Mouse (Mus musculus): ENCODE measurements around the gene Lingo1. TPM values are rescaled to one million over a fixed set of nuclear protein-coding genes. Genes with fewer than 3 reads are reported as not detected.

The Lingo1 gene
- polyA plus RNA-seq, 1 experiment from 2014 or later: 4.9 TPM

DNA sequence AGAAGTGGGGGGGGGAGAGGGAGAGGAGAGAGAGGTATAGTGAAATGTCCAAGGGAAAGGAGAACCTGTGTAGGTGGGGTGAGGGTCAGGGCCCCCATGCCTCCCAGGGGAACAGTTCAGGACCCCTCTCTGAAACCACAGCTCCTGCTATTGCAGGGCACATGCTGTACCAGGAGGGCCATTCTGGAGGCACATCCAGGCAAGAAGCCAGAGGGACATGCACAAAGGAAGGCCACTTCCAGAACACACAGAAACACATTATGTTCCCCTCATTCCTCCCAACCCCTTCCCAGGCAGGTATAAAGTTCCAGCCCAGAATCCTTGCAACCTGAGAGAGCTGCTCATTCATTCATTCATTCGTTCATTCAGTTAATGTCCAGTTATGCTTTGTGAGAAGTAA is 105.6 kb downstream of the Lingo1 start:
- H3K9me3 ChIP-seq: no peaks in the 10 kb centered on the region
- H3K9ac ChIP-seq: no peak overlapping the region
- H3K4me3 ChIP-seq: no peak overlapping the region
- WGBS: 72% methylated on average over 1 of the region's 1 CpGs
- H3K36me3 ChIP-seq: no peaks in the 10 kb centered on the region
- peaks cover 39% of the 10 kb centered on the region for H3K4me1 ChIP-seq
- no peaks in the 10 kb centered on the region for H3K27me3 ChIP-seq
- H3K27ac ChIP-seq: no peak overlapping the region
- no peak for ATAC-seq (ENCODE audit: insufficient number of reproducible peaks, insufficient read depth, low FRiP score, low TSS enrichment, low read depth)
- no peak overlapping the region for H3K4me2 ChIP-seq

DNA sequence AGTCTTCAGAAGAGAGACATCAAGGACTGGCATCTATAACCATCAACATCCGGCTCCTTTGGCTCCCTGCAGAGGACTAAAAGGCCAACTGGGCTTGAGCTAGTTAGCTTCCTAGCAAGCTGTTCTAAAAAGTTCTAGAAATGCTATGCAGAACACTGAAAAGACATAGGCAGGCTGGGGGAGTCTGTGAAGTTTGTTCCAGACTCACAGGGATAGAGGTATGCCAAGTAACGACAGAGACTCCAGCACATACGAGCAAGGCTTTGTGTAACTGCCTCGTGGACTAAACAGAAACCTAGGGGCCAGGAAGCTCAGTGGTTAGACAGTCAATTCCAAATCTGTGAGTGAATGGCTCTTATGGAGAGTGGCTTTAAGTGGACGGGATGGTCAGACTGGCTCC is 108.8 kb downstream of the Lingo1 start:
- Histone ChIP-seq H3K9ac (no peak overlapping the region), H3K9me3 (no peaks in the 10 kb centered on the region), H3K36me3 (no peaks in the 10 kb centered on the region), H3K4me1 (peaks cover 43% of the 10 kb centered on the region), H3K27ac (peak overlapping the region; percentile 83), H3K27me3 (no peaks in the 10 kb centered on the region), H3K4me3 (no peak overlapping the region), H3K4me2 (no peak overlapping the region)
- WGBS: 64% methylated on average over 5 of the region's 5 CpGs
- no peak for ATAC-seq (ENCODE audit: insufficient number of reproducible peaks, insufficient read depth, low FRiP score, low TSS enrichment, low read depth)

DNA sequence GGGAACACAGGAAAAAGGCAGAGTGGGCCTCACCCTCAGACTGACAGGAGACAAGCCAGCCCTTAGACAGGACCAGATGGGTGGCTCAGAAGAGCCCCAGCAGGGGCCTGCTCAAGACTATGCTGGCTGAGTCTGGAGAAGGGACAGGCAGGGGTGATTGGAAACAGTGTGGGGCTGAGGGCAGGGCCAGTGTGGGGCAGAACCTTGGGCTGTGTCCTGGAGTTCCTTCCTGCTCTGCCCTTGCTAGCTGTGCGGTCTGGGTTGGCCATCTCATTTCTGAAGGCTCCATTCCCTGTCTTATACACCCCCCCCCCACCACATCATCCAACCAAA is 109.2 kb downstream of the Lingo1 start:
- Histone ChIP-seq H3K4me2 (peak overlapping the region; percentile 21; the same call in 1 of the 2 replicates), H3K36me3 (no peaks in the 10 kb centered on the region), H3K9me3 (no peaks in the 10 kb centered on the region), H3K4me3 (no peak overlapping the region), H3K27me3 (no peaks in the 10 kb centered on the region), H3K9ac (no peak overlapping the region), H3K27ac (peak overlapping the region; percentile 83), H3K4me1 (peaks cover 43% of the 10 kb centered on the region)
- WGBS: 53% methylated on average over 1 of the region's 1 CpGs
- 0 out of 2 replicates have a peak, but pooled peaks have one; percentile 48 for ATAC-seq (ENCODE audit: insufficient number of reproducible peaks, insufficient read depth, low FRiP score, low TSS enrichment, low read depth)

DNA sequence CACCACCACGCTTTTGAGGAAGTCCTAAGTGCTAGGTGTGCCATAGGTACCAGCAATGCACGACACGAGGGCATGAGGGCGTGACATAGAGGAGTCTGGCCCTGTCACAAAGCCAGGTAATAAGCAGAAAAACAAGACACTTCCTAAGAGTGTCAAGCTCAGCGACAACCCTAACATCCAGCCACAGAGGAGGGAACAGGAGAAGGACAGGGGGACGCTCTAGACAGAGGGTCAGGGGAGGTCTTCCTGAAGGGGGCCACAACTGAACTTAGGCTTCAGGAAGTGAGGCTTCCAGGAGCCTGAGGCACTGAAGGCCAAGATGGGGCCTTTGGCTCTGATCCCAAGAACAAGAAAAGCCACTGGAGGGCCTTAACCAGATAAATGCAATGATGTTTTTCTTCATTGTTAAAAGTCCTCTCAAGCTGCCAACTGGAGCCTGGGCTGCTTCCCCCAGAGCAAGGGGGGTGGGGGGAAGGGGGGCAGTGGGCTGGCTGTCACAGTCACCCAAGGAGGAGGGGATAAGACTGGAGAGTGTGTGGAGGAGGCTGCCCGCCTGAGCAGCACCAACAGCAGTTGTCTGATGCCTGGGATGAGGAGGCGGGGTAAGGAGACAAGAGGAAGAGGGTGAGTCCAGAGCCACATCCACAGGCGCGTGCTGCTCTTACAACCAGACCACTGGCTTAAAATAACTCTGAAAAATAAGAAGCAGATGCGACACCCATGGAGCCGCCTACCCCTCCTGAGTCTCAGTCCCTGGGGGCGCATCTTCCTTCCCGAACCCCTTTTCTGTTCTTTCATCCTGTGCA is 109.7 kb downstream of the Lingo1 start:
- peak overlapping the region; percentile 21; the same call in 1 of the 2 replicates for H3K4me2 ChIP-seq
- 29% methylated on average over 14 of the region's 14 CpGs for WGBS
- H3K9ac ChIP-seq: no peak overlapping the region
- H3K36me3 ChIP-seq: no peaks in the 10 kb centered on the region
- no peak overlapping the region for H3K4me3 ChIP-seq
- peak overlapping the region; percentile 83 for H3K27ac ChIP-seq
- no peaks in the 10 kb centered on the region for H3K9me3 ChIP-seq
- no peaks in the 10 kb centered on the region for H3K27me3 ChIP-seq
- H3K4me1 ChIP-seq: peaks cover 43% of the 10 kb centered on the region
- peak; percentile 80 for ATAC-seq (ENCODE audit: insufficient number of reproducible peaks, insufficient read depth, low FRiP score, low TSS enrichment, low read depth)

DNA sequence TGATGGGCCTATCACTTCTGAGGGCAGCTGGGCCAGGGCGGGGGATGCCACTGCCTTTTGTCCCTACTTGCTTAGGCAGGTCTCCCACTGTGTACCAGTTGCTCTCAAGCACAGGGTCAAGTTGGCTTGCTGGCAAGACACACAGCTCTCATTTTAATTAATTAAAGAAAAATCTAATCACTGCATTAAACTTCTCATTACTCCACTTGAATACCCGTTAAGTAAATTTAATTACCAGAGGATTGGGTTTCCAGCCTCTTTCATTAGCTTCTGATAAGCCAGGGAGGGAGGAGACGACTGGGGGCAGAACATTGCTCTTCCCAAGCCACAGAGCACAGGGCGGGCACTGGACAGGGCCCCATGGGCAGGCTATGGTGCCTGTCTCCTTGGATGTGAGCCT is 113.4 kb downstream of the Lingo1 start:
- 41% methylated on average over 4 of the region's 4 CpGs for WGBS
- H3K4me1 ChIP-seq: peaks cover 23% of the 10 kb centered on the region
- no peaks in the 10 kb centered on the region for H3K27me3 ChIP-seq
- no peak for ATAC-seq (ENCODE audit: insufficient number of reproducible peaks, insufficient read depth, low FRiP score, low TSS enrichment, low read depth)
- H3K4me3 ChIP-seq: no peak overlapping the region
- H3K36me3 ChIP-seq: no peaks in the 10 kb centered on the region
- H3K9me3 ChIP-seq: no peaks in the 10 kb centered on the region
- no peak overlapping the region for H3K9ac ChIP-seq
- H3K27ac ChIP-seq: no peak overlapping the region
- no peak overlapping the region for H3K4me2 ChIP-seq

DNA sequence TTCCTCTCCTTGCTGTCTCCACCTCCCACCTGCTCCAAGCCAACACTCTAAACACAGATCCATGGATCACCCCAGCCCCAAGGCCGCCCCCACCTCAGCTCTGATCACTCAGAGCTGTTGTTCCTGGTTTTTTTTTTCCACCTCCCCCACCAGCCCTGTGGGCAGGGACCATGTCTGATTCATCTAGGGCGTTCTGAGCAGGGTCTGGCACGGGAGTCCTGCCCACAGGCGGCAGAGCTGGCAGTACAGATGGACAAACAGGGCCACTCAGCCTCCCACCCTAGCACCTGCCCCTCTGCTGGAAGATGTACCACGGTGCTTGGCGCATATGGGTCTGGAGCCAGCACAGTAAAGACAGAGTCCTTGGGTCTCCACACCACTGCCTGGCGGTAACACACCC is 114.3 kb downstream of the Lingo1 start:
- no peaks in the 10 kb centered on the region for H3K36me3 ChIP-seq
- no peak overlapping the region for H3K4me3 ChIP-seq
- WGBS: 82% methylated on average over 7 of the region's 7 CpGs

DNA sequence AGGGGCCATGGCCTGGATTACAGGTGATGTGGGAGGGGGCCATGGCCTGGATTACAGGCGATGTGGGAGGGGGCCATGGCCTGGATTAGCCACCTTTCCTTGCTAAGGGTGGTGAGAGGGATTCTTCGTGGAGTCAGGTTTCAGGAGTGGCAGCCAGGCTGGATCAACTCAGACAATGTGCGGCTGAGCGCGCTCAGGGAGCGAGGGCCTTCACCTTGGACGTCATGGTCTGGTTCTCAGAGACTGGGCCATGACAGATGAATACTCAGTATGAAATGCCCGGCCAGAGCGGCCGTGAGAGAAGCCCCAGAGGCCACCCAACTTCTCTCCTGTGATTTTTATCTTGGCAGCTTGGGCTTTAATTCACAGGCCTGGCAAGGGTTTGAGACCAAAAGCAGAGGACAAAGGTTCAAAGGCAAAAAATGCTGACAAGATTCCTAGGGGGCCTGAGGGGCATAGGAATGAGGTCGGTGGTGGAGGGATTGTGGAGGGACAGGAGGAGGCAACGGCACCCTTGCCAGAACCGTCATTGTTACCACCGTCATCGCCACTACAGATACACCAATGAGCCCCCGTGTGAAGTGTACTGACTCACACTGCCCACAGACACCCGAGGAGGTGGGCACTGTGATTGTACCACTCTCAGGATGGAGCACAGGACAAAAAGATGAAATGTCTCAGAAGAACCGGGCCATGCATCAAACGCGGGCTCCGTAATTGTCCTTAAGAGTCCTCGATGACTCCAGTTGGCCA is 117.2 kb downstream of the Lingo1 start:
- ATAC-seq (ENCODE audit: insufficient number of reproducible peaks, insufficient read depth, low FRiP score, low TSS enrichment, low read depth): no peak
- H3K4me3 ChIP-seq: no peak overlapping the region
- no peak overlapping the region for H3K4me2 ChIP-seq
- H3K36me3 ChIP-seq: no peaks in the 10 kb centered on the region
- no peak overlapping the region for H3K27ac ChIP-seq
- no peak overlapping the region for H3K9ac ChIP-seq
- 85% methylated on average over 22 of the region's 22 CpGs for WGBS
- peaks cover 4% of the 10 kb centered on the region; the same call in 1 of the 2 replicates for H3K4me1 ChIP-seq
- H3K9me3 ChIP-seq: no peaks in the 10 kb centered on the region
- H3K27me3 ChIP-seq: no peaks in the 10 kb centered on the region

More for the DNA sequence above, 114.3 kb downstream of the Lingo1 start:
- Histone ChIP-seq H3K4me1 (peaks cover 15% of the 10 kb centered on the region), H3K4me2 (no peak overlapping the region), H3K27ac (no peak overlapping the region), H3K9ac (no peak overlapping the region), H3K27me3 (no peaks in the 10 kb centered on the region), H3K9me3 (no peaks in the 10 kb centered on the region)
- ATAC-seq (ENCODE audit: insufficient number of reproducible peaks, insufficient read depth, low FRiP score, low TSS enrichment, low read depth): no peak

DNA sequence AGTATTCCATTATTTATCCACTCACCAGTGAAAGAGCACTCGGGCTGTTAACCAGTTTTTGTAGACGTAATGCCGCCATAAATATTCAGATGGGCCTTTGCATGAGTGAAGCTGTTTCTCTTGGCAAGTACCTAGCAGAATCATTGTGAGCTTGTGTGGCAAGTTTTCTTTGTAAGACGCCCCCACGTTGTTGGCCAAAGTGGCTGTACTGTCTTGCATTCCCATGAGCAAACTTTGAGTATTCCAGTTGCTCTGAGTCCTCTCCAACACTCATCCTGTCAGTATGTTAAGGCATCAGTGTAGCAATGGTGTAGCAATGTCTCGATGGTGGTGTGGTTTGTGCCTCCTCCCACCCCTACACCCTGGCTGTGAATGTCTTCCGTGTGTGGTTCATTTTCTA is 120.6 kb downstream of the Lingo1 start:
- no peaks in the 10 kb centered on the region for H3K36me3 ChIP-seq
- no peaks in the 10 kb centered on the region for H3K27me3 ChIP-seq
- whole genome bisulfite sequencing: 86% methylated on average over 7 of the region's 7 CpGs
- no peak for ATAC-seq (ENCODE audit: insufficient number of reproducible peaks, insufficient read depth, low FRiP score, low TSS enrichment, low read depth)
- H3K4me2 ChIP-seq: no peak overlapping the region
- H3K4me3 ChIP-seq: no peak overlapping the region
- H3K4me1 ChIP-seq: no peaks in the 10 kb centered on the region
- H3K27ac ChIP-seq: no peak overlapping the region
- H3K9ac ChIP-seq: no peak overlapping the region
- no peaks in the 10 kb centered on the region for H3K9me3 ChIP-seq

DNA sequence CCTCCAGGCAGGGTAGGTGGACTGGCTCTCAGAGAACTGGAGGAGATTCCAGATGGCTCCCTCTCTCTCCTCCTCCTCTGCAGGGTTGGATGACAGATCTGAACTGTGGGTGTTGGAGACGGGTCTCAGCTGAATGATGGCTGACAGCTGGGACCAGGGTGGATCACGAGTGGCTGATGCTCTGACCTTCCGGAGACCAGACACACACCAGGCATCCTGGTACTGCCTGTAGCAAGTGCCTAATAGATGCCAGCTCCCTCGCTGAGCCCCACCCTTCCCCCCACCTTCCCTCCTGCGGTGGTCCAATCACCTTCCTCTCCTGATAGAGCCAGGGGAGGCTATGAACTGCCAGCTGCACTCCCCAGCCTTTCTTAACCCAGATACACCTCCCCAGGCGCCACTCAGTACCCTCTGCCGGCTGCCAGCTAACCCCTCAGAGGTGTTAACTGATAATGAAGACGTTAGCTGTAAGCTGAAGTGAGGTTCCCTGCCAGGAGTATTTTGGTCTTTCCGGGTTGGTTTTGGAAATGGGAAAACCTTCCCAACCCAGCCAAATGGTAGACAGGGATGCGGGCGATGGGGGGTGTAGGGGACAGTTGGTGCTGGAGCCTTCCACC is 126.6 kb downstream of the Lingo1 start:
- Histone ChIP-seq H3K9me3 (no peaks in the 10 kb centered on the region), H3K9ac (no peak overlapping the region), H3K4me1 (no peaks in the 10 kb centered on the region), H3K27ac (no peak overlapping the region), H3K4me3 (no peak overlapping the region), H3K4me2 (no peak overlapping the region), H3K36me3 (no peaks in the 10 kb centered on the region), H3K27me3 (no peaks in the 10 kb centered on the region)
- WGBS: 53% methylated on average over 11 of the region's 11 CpGs
- no peak for ATAC-seq (ENCODE audit: insufficient number of reproducible peaks, insufficient read depth, low FRiP score, low TSS enrichment, low read depth)

DNA sequence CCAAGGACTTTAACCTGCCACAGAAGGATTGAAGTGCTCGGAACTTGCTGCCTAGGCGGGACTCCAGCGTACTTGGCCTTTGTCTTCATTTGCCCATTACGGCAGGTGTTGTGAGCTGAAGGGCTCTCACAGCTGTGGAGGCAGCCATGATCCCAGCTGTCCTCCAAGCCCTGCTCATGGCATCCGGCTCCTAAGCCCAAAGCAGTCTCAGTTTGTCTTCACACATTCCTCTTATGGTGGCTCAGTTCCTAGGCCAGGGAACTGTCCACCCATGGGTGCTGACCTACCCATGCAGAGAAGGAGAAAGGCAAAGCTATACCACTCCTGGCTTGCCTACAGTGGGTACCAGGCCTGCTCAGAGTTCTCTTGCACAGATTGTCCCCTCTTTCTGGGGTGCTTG is 132.1 kb downstream of the Lingo1 start:
- no peak for ATAC-seq (ENCODE audit: insufficient number of reproducible peaks, insufficient read depth, low FRiP score, low TSS enrichment, low read depth)
- no peaks in the 10 kb centered on the region for H3K4me1 ChIP-seq
- WGBS: 72% methylated on average over 5 of the region's 5 CpGs

DNA sequence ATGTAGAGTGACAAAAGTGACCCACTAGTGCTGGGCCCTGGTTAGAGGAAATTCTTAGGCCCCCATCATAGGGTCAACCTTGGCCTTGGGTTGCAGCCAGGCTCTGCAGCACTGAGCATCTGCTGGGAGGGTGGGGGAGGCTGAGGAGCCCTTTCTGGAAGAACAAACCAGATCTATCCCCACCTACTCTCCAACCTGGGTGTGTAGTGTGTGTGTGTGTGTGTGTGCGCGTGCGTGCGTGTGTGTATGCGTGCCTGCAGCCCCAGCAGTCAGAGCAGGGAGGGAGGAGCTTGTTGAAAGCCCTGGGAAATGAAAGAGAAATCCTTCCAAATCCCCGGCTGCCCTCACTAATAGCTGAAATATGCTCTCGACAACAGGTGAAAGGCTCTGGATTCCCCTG is 133.3 kb downstream of the Lingo1 start:
- H3K4me3 ChIP-seq: no peak overlapping the region
- H3K9me3 ChIP-seq: no peaks in the 10 kb centered on the region
- 0 out of 2 replicates have a peak, but pooled peaks cover 3% of the 10 kb centered on the region for H3K27me3 ChIP-seq
- no peak overlapping the region for H3K9ac ChIP-seq
- H3K27ac ChIP-seq: no peak overlapping the region
- H3K36me3 ChIP-seq: no peaks in the 10 kb centered on the region
- H3K4me2 ChIP-seq: no peak overlapping the region
- WGBS: 70% methylated on average over 7 of the region's 7 CpGs
- H3K4me1 ChIP-seq: 0 out of 2 replicates have a peak, but pooled peaks cover under 1% of the 10 kb centered on the region
- no peak for ATAC-seq (ENCODE audit: insufficient number of reproducible peaks, insufficient read depth, low FRiP score, low TSS enrichment, low read depth)

More for the DNA sequence above, 132.1 kb downstream of the Lingo1 start:
- Histone ChIP-seq H3K4me3 (no peak overlapping the region), H3K36me3 (no peaks in the 10 kb centered on the region), H3K27ac (no peak overlapping the region), H3K9me3 (no peaks in the 10 kb centered on the region), H3K27me3 (0 out of 2 replicates have a peak, but pooled peaks cover 3% of the 10 kb centered on the region), H3K9ac (no peak overlapping the region), H3K4me2 (no peak overlapping the region)

Measured in embryonic facial prominence, embryonic 13.5 days (tissue).